Mouse (Mus musculus) layer of hippocampus, adult 9-10 months (tissue): ENCODE data around the gene U2af1l4.

Source experiments
- DNase-seq: peaks from one replicate; pipeline ENCODE4 v3.0.0; 2022; ENCODE audit warnings: low spot score

The U2af1l4 gene

GRCm38 (mm10) chr7:30552102-30553020 is 10.7 kb upstream of the U2af1l4 start, which contains the start of the genes Hspb6 and Proser3:
Hspb6 (plus strand) TSS chr7:30552178.
Proser3 (minus strand) TSS chr7:30552299.
- DNase-seq = peak; percentile 97

- DNase-seq = no peak
Measured at GRCm38 (mm10) chr7:30553021-30553589, 10.0 kb upstream of the U2af1l4 start.

DNA sequence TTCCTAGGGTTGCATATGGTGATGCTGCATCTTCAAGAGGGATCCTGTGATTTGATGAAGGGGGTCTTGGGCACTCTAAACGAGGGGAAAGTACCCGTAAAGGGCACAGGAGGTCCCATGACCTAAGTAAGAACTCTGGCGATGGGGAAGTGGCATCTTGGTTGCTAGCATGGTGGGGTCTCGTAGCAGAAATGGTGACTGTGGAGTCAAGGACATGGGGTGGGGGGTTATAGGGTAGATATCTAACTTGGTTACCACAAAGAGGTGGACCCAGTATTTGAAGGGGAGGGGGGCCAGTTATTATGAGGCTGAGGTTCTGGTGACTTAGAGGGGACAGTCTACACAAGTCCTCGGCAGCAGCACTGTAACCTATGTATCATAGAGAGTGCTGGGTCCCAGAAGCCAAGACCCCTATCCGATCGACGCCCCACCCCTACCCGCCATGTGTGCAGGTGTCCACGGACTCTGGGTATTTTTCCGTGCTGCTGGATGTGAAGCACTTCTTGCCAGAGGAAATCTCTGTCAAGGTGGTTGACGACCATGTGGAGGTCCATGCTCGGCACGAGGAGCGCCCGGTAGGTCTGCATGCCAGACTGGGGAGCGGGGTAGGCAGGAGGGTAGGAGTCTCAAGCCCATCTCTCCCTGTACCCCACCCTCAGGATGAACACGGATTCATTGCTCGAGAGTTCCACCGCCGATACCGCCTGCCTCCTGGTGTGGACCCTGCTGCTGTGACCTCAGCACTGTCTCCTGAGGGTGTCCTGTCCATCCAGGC is 9.1 kb upstream of the U2af1l4 start:
- DNase-seq = no peak

DNA sequence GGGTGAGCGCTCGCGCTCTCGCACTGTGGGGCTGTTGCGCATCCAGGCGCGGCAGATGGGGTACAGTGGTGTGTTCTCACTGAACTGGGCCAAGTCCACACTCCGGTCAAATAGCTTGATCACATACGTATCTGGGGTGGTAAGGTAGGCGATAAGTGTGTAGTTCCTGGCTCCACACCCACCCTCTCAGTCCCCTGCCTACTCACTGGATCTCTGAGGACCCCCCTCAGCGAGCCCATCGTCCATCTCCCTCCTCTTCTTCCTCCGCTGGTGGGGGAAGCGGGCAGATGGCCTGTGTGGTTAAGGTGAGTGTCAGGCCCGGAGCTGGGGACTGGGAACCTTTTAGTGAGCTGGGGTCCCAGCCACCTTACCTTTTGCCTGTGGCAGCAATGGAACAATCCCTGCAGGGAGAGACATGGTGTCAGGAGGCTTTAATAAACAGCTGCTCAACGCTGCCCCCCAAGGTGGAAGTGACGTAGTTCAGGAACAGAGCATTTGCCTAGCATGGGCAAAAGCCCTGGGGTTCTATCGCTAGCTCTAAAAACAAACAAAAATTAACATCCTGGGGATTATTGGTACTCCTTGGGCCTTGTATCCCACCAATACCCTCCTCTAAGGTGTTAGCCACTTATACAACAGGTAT is 6.1 kb upstream of the U2af1l4 start:
- no peak for DNase-seq

DNA sequence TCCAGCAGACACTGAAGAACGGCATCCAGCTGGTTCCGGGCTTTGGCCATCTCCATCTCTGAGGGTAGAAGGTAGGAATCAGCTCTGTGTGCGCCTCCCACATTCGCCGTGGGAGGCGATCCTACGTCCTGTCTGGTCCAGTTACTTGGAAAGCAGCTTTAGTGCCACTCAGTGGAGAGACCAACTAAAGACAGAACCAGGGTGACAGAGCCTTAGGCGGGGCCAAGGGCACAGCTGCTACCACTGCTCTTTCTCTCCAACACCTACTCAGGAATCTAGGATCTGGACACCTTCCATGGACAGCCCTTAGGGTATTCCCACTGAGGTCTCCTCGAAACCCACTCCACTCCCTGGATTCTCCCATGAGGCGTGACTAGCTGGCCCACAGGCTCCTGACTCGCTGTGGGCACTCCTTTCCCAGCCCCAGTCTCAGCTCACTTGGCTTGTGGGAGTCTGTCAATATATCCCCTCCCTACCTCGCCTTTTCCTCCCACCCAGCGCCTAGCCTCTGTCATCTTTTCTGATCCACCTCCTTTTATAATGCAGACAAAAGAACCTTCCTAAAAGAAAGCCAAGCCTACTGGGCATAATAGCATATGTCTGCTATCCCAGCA is 5.1 kb upstream of the U2af1l4 start:
- DNase-seq = no peak

- DNase-seq = no peak
Measured at GRCm38 (mm10) chr7:30558656-30559442, 4.3 kb upstream of the U2af1l4 start.

- DNase-seq = peak; percentile 97
Measured at GRCm38 (mm10) chr7:30559443-30559954, 3.6 kb upstream of the U2af1l4 start, which contains the start of gene Lin37. Lin37 (minus strand) TSS chr7:30559838.

GRCm38 (mm10) chr7:30560296-30560695 is 2.8 kb upstream of the U2af1l4 start:
- no peak for DNase-seq

DNA sequence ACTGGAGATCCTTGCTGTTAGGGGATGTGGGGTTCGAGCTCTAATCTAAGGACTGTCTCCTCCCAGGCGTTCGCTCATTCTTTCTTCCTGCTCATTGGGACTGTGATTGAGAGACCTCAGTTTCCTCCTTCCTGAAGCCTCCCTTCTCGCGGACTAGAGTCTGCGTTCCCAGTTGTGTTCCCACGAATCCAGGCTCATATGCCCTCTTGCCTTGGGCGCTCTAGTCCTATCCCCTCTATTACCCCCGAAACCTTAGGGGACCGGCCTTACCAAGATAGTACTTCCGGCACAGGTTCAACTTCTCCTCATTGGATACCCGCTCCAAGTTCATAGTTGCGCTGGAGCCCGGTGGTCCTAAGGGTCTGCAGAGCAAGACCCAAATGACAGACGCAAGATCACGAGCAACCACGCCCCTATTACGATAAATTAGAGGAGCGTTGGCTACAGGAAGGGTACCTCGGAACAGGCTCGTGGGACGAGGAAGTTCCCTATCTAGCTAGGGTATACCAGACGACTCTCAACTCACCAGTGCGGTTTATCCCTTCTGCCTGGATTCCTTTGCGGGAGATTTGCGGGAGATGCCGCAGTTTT is 480 bp upstream of the U2af1l4 start:
- DNase-seq = peak; percentile 26

- no peak for DNase-seq
Measured at GRCm38 (mm10) chr7:30563906-30564280, 792 bp downstream of the U2af1l4 start.

GRCm38 (mm10) chr7:30564970-30565571 is 2.0 kb downstream of the U2af1l4 start, which contains the start of gene Igflr1:
Igflr1 (plus strand) TSS chr7:30565427.
- DNase-seq = no peak

GRCm38 (mm10) chr7:30566033-30566432 is 2.9 kb downstream of the U2af1l4 start:
- no peak for DNase-seq

DNA sequence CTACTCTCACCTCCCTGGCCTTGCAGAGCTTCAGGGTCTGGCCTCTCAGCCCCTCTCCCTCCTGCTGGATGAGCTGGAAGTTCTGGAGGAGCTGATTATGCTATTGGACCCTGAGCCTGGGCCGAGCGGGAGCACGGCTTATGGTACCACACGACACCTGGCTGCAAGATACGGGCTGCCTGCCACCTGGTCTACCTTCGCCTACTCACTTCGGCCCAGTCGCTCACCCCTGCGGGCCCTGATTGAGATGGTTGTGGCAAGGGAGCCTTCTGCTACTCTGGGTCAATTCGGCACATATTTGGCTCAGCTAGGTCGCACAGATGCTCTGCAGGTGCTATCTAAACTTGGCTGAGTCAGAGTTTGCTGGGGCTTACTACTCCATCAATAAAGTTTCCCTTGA is 4.5 kb downstream of the U2af1l4 start:
- DNase-seq = no peak

- no peak for DNase-seq
Measured at GRCm38 (mm10) chr7:30572389-30572788, 9.3 kb downstream of the U2af1l4 start.

- no peak for DNase-seq
Measured at GRCm38 (mm10) chr7:30572969-30573368, 9.9 kb downstream of the U2af1l4 start.

- DNase-seq = no peak
Measured at GRCm38 (mm10) chr7:30579950-30580349, 16.8 kb downstream of the U2af1l4 start.

DNA sequence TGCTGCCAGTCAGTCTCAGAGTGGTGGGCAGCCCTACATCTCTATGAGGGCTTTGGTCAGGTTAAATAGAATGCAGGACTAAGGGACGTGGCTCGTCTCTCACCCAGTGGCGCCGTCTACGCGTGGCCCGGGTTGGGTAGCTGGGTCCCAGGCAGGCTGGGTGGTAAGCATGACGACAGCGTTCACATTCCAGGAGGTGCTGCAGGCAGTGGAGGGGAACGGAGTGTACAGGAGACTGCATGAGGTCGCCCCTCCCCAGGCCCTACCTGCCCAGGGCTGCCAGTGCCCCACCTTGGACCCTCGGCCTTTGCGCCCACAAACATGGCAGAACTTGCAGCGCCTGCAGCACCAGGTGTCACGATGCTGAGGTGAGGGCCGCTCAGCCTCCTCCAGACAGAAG is 18.4 kb downstream of the U2af1l4 start:
- no peak for DNase-seq

GRCm38 (mm10) chr7:30584339-30584738 is 21.2 kb downstream of the U2af1l4 start:
- DNase-seq = no peak

GRCm38 (mm10) chr7:30585170-30585569 is 22.1 kb downstream of the U2af1l4 start:
- DNase-seq = no peak
